Mouse (Mus musculus): ENCODE measurements around the gene Strip2.

DNA sequence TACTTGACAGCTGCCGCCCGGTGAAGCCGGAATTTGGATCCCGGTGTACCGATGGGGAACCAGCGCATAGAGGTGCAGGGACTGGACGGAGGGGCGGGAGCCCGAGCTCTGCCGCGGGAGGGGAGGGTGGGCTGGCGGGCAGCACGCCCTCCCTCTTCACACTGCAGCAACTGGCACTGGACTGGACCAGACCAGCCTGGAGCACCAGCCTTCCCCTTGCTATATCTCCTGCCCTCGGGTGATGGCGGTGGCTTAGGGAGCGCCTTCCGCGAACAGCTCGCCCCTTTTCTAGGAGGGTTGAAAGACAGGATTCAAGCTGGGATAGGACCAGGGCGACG, 540 bp downstream of the Strip2 start:
- no peak for TF ChIP-seq CTCF (conservative IDR thresholded peaks at IDR 0.05; ENCODE audit: low read length)
- TF ChIP-seq NANOG (IDR thresholded peaks at IDR 0.05; ENCODE audit: borderline replicate concordance, low read length), result no peak
- TF ChIP-seq POU5F1 (IDR thresholded peaks at IDR 0.05; ENCODE audit: borderline replicate concordance, low read length), result no peak
